Mouse (Mus musculus) brain, embryonic 14.5 days (tissue): ENCODE measurements around the gene Scpep1. TPM values are rescaled to one million over a fixed set of nuclear protein-coding genes. Genes with fewer than 3 reads are reported as not detected.
"Not testable (repeated sequence)": the region's sequence is repeated elsewhere in the genome, so short reads cannot be mapped to it uniquely, and the experiment has no call there.

Experiments
- DNase-seq: peaks from one replicate; pipeline ENCODE4 v3.0.0-alpha.2; 2011; ENCODE audit warnings: low read depth
- CTCF ChIP-seq: fragments of 200-500 bp; IDR thresholded peaks from 2 replicates; pipeline ENCODE4 v1.5.1; 2012; ENCODE audit warnings: inconsistent platforms, mild to moderate bottlenecking, moderate library complexity, borderline replicate concordance; ENCODE audit not compliant: insufficient read depth, insufficient read length; ENCODE audit errors: extremely low read depth
- POLR2A ChIP-seq: fragments of 200-500 bp; IDR thresholded peaks from 2 replicates; pipeline ENCODE4 v1.6.1; 2012; ENCODE audit warnings: mild to moderate bottlenecking, inconsistent platforms, borderline replicate concordance; ENCODE audit not compliant: poor library complexity, insufficient read depth, insufficient read length, severe bottlenecking; ENCODE audit errors: extremely low read depth
- polyA plus RNA-seq: library from polyadenylated mRNA; depleted of rRNA; stranded (reverse); fragments of >200 nt; gene quantifications from 2 replicates; pipeline ENCODE4 v1.2.3, GENCODE M21; 2012; rRNA removed

Gene Scpep1
- polyA plus RNA-seq, 1 experiment = 16.5 TPM

GRCm38 (mm10) chr11:88898380-88898763 lies 56.9 kb downstream of the Scpep1 start:
- no peak for DNase-seq
- TF ChIP-seq POLR2A (no peak), CTCF (no peak)

- TF ChIP-seq POLR2A (no peak), CTCF (no peak)
- DNase-seq = no peak
Measured at GRCm38 (mm10) chr11:88897624-88898379, 57.5 kb downstream of the Scpep1 start.

GRCm38 (mm10) chr11:88895800-88896232 lies 59.4 kb downstream of the Scpep1 start:
- DNase-seq = not testable (repeated sequence)

GRCm38 (mm10) chr11:88895235-88895634 lies 60.0 kb downstream of the Scpep1 start:
- not testable (repeated sequence) for DNase-seq

GRCm38 (mm10) chr11:88894279-88894678 lies 61.0 kb downstream of the Scpep1 start:
- DNase-seq = not testable (repeated sequence)

- DNase-seq = not testable (repeated sequence)
Measured at GRCm38 (mm10) chr11:88893501-88893900, 61.8 kb downstream of the Scpep1 start.

- not testable (repeated sequence) for DNase-seq
Measured at GRCm38 (mm10) chr11:88892789-88893188, 62.5 kb downstream of the Scpep1 start.

GRCm38 (mm10) chr11:88891921-88892561 lies 63.2 kb downstream of the Scpep1 start:
- DNase-seq = not testable (repeated sequence)

GRCm38 (mm10) chr11:88891446-88891845 lies 63.8 kb downstream of the Scpep1 start:
- not testable (repeated sequence) for DNase-seq

GRCm38 (mm10) chr11:88890904-88891303 lies 64.4 kb downstream of the Scpep1 start:
- not testable (repeated sequence) for DNase-seq

GRCm38 (mm10) chr11:88888996-88889395 lies 66.3 kb downstream of the Scpep1 start:
- TF ChIP-seq POLR2A (no peak), CTCF (no peak)
- DNase-seq = no peak

GRCm38 (mm10) chr11:88884376-88885065 lies 70.7 kb downstream of the Scpep1 start:
- TF ChIP-seq POLR2A (no peak), CTCF (no peak)
- DNase-seq = peak; percentile 80

GRCm38 (mm10) chr11:88878011-88878410 lies 77.3 kb downstream of the Scpep1 start:
- TF ChIP-seq CTCF (no peak), POLR2A (no peak)
- DNase-seq = no peak

Other genes with a start within 250 kb of the Scpep1 start
- 74.1 and 90.4 TPM in 2 replicates for gene Msi2, start 237.0 kb downstream of the Scpep1 start, polyA plus RNA-seq
- gene Akap1, start 90.9 kb downstream of the Scpep1 start, polyA plus RNA-seq = 52.8 and 54.1 TPM in 2 replicates
- gene Elobl, start 11.5 kb upstream of the Scpep1 start, polyA plus RNA-seq = not detected in 2 replicates
- 28.9 and 31.3 TPM in 2 replicates for gene Coil, start 14.8 kb upstream of the Scpep1 start, polyA plus RNA-seq
- gene Trim25, start 43.9 kb upstream of the Scpep1 start, polyA plus RNA-seq = 1.7 and 3.2 TPM in 2 replicates
- gene Dgke, start 111.4 kb upstream of the Scpep1 start, polyA plus RNA-seq = 18.4 and 23.1 TPM in 2 replicates
- gene Gm525, start 118.4 kb upstream of the Scpep1 start, polyA plus RNA-seq = 0.56 TPM in 1 of 2 replicates, not detected in the other